Mouse (Mus musculus) granulocyte monocyte progenitor cell, adult 5-6 weeks (primary cell): ENCODE results near the gene Ovca2. TPM values are rescaled to one million over a fixed set of nuclear protein-coding genes. Genes with fewer than 3 reads are reported as not detected.

Experiments used
- ATAC-seq: replicated peaks from 2 replicates; pipeline ENCODE4 v1.8.0; 2016; ENCODE audit warnings: mild to moderate bottlenecking, moderate TSS enrichment, inconsistent platforms; ENCODE audit not compliant: poor library complexity, severe bottlenecking
- total RNA-seq, 2 experiments: library from RNA; stranded (forward) in 1 of 2; stranded (reverse) in 1 of 2; fragments of 200-712, 200-1000 nt in 1 of 2; fragments of >200 nt in 1 of 2; fragmentation: Nextera tagmentation in 1 of 2; gene quantifications; 2 replicates each; pipeline ENCODE4 v1.2.3; 2014 to 2017

Gene Ovca2
- total RNA-seq, 2 experiments from 2014 or later: 16.4 to 20.1 TPM

- peak; percentile 74 for ATAC-seq
These were observed 20.2 kb downstream of the Ovca2 start for GRCm38 (mm10) chr11:75158432-75158831.

GRCm38 (mm10) chr11:75157901-75158300, 20.7 kb downstream of the Ovca2 start:
- no peak for ATAC-seq

GRCm38 (mm10) chr11:75157037-75157436, 21.6 kb downstream of the Ovca2 start:
- ATAC-seq: no peak

- no peak for ATAC-seq
These were observed 22.2 kb downstream of the Ovca2 start for GRCm38 (mm10) chr11:75156416-75156815.

GRCm38 (mm10) chr11:75155985-75156384, 22.6 kb downstream of the Ovca2 start:
- no peak for ATAC-seq

GRCm38 (mm10) chr11:75154053-75154585, 24.5 kb downstream of the Ovca2 start:
- ATAC-seq: peak; percentile 52

- ATAC-seq: peak; percentile 88
These were observed 25.8 kb downstream of the Ovca2 start for GRCm38 (mm10) chr11:75152603-75153557.

GRCm38 (mm10) chr11:75150346-75150745, 28.3 kb downstream of the Ovca2 start:
- ATAC-seq: no peak

GRCm38 (mm10) chr11:75148332-75149035, 30.2 kb downstream of the Ovca2 start:
- no peak for ATAC-seq

GRCm38 (mm10) chr11:75147846-75148168, 30.8 kb downstream of the Ovca2 start:
- ATAC-seq: no peak; the same call in 1 of the 2 replicates

GRCm38 (mm10) chr11:75147106-75147845, 31.4 kb downstream of the Ovca2 start:
- ATAC-seq: no peak

GRCm38 (mm10) chr11:75145841-75146240, 32.8 kb downstream of the Ovca2 start:
- ATAC-seq: no peak

- ATAC-seq: no peak
These were observed 35.9 kb downstream of the Ovca2 start for GRCm38 (mm10) chr11:75142749-75143148.

GRCm38 (mm10) chr11:75141913-75142312, 36.7 kb downstream of the Ovca2 start:
- ATAC-seq: no peak

- peak; percentile 42 for ATAC-seq
These were observed 37.6 kb downstream of the Ovca2 start for GRCm38 (mm10) chr11:75141038-75141437.

GRCm38 (mm10) chr11:75140431-75140830, 38.2 kb downstream of the Ovca2 start:
- no peak for ATAC-seq

- ATAC-seq: no peak
These were observed 39.3 kb downstream of the Ovca2 start for GRCm38 (mm10) chr11:75139122-75139963.

GRCm38 (mm10) chr11:75136666-75137398, 41.8 kb downstream of the Ovca2 start:
- ATAC-seq: peak; percentile 95

- no peak for ATAC-seq
These were observed 43.3 kb downstream of the Ovca2 start for GRCm38 (mm10) chr11:75135358-75135757.
